Mouse (Mus musculus) midbrain, embryonic 12.5 days (tissue): ENCODE data around the gene Prkch. TPM values are rescaled to one million over a fixed set of nuclear protein-coding genes. Genes with fewer than 3 reads are reported as not detected.
"Not testable (repeated sequence)": the region's sequence is repeated elsewhere in the genome, so short reads cannot be mapped to it uniquely, and the experiment has no call there.

Source experiments
- ATAC-seq: fragments of 200-750 bp; cut with Nextera tagmentation; 2 replicates; pipeline ENCODE4 v1.8.0; 2017; ENCODE audit warnings: low read depth, moderate TSS enrichment, moderate library complexity; ENCODE audit not compliant: low FRiP score
- H3K27ac ChIP-seq: fragments of 300-500 bp; sonication (generic); replicated peaks from 2 replicates; pipeline ENCODE4 v1.5.1; 2016; ENCODE audit warnings: mild to moderate bottlenecking
- H3K27me3 ChIP-seq: fragments of 300-500 bp; sonication (generic); 2 replicates; pipeline ENCODE4 v1.6.1; 2016; ENCODE audit warnings: mild to moderate bottlenecking
- H3K36me3 ChIP-seq: fragments of 300-500 bp; sonication (generic); 2 replicates; pipeline ENCODE4 v1.6.1; 2016
- H3K4me1 ChIP-seq: fragments of 300-500 bp; sonication (generic); 2 replicates; pipeline ENCODE4 v1.6.1; 2016
- H3K4me2 ChIP-seq: fragments of 300-500 bp; sonication (generic); replicated peaks from 2 replicates; pipeline ENCODE4 v1.6.1; 2016; ENCODE audit warnings: mild to moderate bottlenecking, moderate library complexity
- H3K4me3 ChIP-seq: fragments of 300-500 bp; sonication (generic); 2 replicates; pipeline ENCODE4 v1.5.1; 2016; ENCODE audit warnings: mild to moderate bottlenecking
- H3K9ac ChIP-seq: fragments of 300-500 bp; sonication (generic); replicated peaks from 2 replicates; pipeline ENCODE4 v1.6.1; 2016; ENCODE audit warnings: mild to moderate bottlenecking, moderate library complexity
- H3K9me3 ChIP-seq: fragments of 300-500 bp; sonication (generic); 2 replicates; pipeline ENCODE4 v1.6.1; 2016; ENCODE audit warnings: mild to moderate bottlenecking
- WGBS: fragments of 180-500 bp; shearing (Covaris S2); methylation state at CpG from one replicate; pipeline ENCODE4 v1.1.7; 2016; 5-methylcytosine and 5-hydroxymethylcytosine counted together
- polyA plus RNA-seq: library from polyadenylated mRNA; unstranded; fragments of >200 nt; fragmentation: Nextera tagmentation; extraction: Ambion mirVana; gene quantifications from 2 replicates; pipeline ENCODE4 v1.2.1, GENCODE M21; 2016

Prkch gene
- polyA plus RNA-seq, 1 experiment from 2014 or later = 7.0 TPM

GRCm38 (mm10) chr12:73554155-73554554 lies 30.4 kb upstream of the Prkch start:
- Histone ChIP-seq H3K4me3 (no peak overlapping the region), H3K27ac (no peak overlapping the region), H3K9me3 (no peaks in the 10 kb centered on the region), H3K4me2 (no peak overlapping the region), H3K36me3 (no peaks in the 10 kb centered on the region), H3K27me3 (peaks cover 21% of the 10 kb centered on the region), H3K4me1 (no peaks in the 10 kb centered on the region), H3K9ac (no peak overlapping the region)
- WGBS = 3% methylated on average over 5 of the region's 5 CpGs
- peak; percentile 77 for ATAC-seq

DNA sequence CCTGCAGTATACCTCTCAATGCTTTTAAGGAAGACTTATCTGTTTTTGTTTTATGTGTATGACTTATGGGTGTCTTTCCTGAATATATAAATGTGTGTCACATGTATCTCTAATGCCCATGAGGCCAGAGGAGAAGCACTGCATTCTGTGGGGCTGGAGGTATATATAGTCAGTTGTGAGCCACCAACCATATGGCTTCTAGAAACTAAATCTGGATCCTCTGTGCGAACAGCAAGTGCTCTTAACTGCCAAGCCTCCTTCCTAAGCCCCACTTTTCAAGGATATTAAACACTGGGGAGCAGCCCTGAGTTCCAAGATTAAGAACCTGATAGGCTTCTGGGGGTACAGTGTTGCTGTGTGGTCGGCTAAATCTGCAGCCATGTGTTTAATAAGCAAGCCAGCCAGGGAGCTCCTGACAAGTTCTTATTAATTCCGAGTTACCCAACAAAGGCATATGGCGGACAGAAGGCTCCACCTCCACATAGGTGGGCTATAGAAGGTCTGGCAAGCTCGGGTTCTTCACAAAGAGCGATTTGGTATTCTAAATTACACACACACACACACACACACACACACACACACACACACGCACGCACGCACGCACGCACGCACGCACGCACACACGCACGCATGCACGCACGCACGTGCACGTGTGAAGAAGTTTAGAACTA lies 25.9 kb upstream of the Prkch start:
- no peaks in the 10 kb centered on the region for H3K4me1 ChIP-seq
- H3K27ac ChIP-seq = no peak overlapping the region
- H3K9me3 ChIP-seq = no peaks in the 10 kb centered on the region
- no peak overlapping the region for H3K4me2 ChIP-seq
- no peaks in the 10 kb centered on the region for H3K27me3 ChIP-seq
- 88% methylated on average over 20 of the region's 20 CpGs for WGBS
- no peak for ATAC-seq
- H3K36me3 ChIP-seq = no peaks in the 10 kb centered on the region
- no peak overlapping the region for H3K4me3 ChIP-seq
- no peak overlapping the region for H3K9ac ChIP-seq

GRCm38 (mm10) chr12:73560091-73560490 lies 24.5 kb upstream of the Prkch start:
- H3K27ac ChIP-seq = no peak overlapping the region
- no peaks in the 10 kb centered on the region for H3K36me3 ChIP-seq
- 49% methylated on average over 7 of the region's 7 CpGs for WGBS
- H3K9me3 ChIP-seq = no peaks in the 10 kb centered on the region
- ATAC-seq = no peak
- no peaks in the 10 kb centered on the region for H3K27me3 ChIP-seq
- H3K4me2 ChIP-seq = no peak overlapping the region
- H3K9ac ChIP-seq = no peak overlapping the region
- 0 out of 2 replicates have a peak, but pooled peaks cover 3% of the 10 kb centered on the region for H3K4me1 ChIP-seq
- H3K4me3 ChIP-seq = no peak overlapping the region

DNA sequence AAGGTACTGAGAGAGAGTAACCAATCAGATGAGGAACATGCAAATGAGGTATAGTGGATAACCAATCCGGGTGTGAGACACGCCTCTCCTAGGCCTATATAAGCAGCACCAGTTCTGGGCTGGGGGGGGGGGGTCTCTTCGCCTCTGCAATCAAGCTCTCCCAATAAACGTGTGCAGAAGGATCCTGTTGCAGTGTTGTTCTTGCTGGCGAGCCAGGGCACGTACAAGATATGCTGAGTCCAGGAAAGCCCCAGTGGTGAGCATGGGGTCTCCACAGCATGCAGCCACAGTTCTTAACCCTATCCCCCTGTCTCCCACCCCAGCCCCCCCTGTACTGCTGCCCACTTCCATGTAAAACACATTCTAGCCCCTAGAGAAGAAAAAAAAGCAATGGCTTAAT lies 21.5 kb upstream of the Prkch start:
- H3K36me3 ChIP-seq, H3K9ac ChIP-seq, H3K4me1 ChIP-seq, H3K9me3 ChIP-seq, H3K27me3 ChIP-seq, ATAC-seq, H3K27ac ChIP-seq, H3K4me2 ChIP-seq, H3K4me3 ChIP-seq: not testable (repeated sequence)
- WGBS = 88% methylated on average over 6 of the region's 6 CpGs

DNA sequence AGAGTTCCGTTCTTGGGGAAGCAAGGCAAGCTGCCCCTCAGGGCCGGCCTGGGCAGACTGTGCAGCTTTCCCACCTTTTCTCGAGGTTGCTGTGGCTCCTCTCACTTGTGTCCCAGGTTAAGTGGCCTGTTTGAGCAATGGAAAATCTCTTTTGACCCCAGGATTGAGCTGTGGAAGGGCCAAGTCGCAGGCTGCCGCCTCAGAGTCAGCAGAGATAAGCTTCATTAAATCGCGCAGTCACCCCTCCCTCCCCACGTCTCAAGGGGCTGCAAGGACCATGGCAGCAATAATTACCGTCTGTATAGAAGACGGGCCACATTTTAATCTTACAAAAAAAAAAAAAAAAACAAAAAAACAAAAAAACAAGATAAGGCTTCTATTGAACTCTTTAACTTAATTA lies 20.4 kb upstream of the Prkch start:
- 13% methylated on average over 10 of the region's 10 CpGs for WGBS
- 0 out of 2 replicates have a peak overlapping the region, but pooled peaks have one; percentile 13 for H3K4me2 ChIP-seq
- no peak overlapping the region for H3K9ac ChIP-seq
- H3K4me1 ChIP-seq = peaks cover 8% of the 10 kb centered on the region; the same call in 1 of the 2 replicates
- H3K4me3 ChIP-seq = no peak overlapping the region
- peaks cover 9% of the 10 kb centered on the region; the same call in 1 of the 2 replicates for H3K27me3 ChIP-seq
- no peaks in the 10 kb centered on the region for H3K9me3 ChIP-seq
- H3K27ac ChIP-seq = no peak overlapping the region
- peak; percentile 56; the same call in 1 of the 2 replicates for ATAC-seq
- H3K36me3 ChIP-seq = no peaks in the 10 kb centered on the region

- Histone ChIP-seq H3K36me3 (no peaks in the 10 kb centered on the region), H3K27me3 (peaks cover 9% of the 10 kb centered on the region; the same call in 1 of the 2 replicates), H3K9me3 (no peaks in the 10 kb centered on the region), H3K4me2 (peak overlapping the region; percentile 54), H3K9ac (peak overlapping the region; percentile 37; the same call in 1 of the 2 replicates), H3K27ac (no peak overlapping the region), H3K4me1 (peaks cover 8% of the 10 kb centered on the region; the same call in 1 of the 2 replicates), H3K4me3 (peak overlapping the region; percentile 32)
- 23% methylated on average over 21 of the region's 21 CpGs for WGBS
- 0 out of 2 replicates have a peak, but pooled peaks have one; percentile 41 for ATAC-seq
Observed at GRCm38 (mm10) chr12:73564795-73565619, 19.6 kb upstream of the Prkch start.

- Histone ChIP-seq H3K27me3 (peaks cover 9% of the 10 kb centered on the region; the same call in 1 of the 2 replicates), H3K27ac (no peak overlapping the region), H3K9me3 (no peaks in the 10 kb centered on the region), H3K4me3 (peak overlapping the region; percentile 32; the same call in 1 of the 2 replicates), H3K9ac (peak overlapping the region; percentile 37; the same call in 1 of the 2 replicates), H3K4me2 (peak overlapping the region; percentile 54), H3K4me1 (peaks cover 8% of the 10 kb centered on the region; the same call in 1 of the 2 replicates), H3K36me3 (no peaks in the 10 kb centered on the region)
- WGBS = 60% methylated on average over 11 of the region's 11 CpGs
- no peak for ATAC-seq
Observed at GRCm38 (mm10) chr12:73565620-73565969, 19.0 kb upstream of the Prkch start.

DNA sequence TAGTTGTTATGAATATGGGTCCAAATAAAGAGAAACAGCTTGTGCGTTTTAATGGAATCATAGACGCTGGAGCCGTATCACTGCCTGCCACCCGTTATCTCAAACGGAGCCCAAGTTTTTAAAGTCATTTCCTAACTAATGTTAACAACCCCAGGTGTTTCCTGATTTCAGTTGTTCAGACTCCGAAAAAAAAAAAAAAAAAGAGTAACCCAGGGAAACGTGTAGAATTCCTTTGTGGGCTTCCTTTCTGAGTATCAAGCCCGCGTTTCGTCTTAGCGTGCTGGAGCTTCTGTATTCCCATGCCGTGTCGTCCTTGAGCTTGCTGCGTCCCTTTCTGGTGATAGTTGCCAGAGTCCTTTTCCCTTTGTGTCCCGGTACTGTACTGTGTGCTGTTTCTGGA lies 10.0 kb upstream of the Prkch start:
- ATAC-seq = no peak
- Histone ChIP-seq H3K27ac (no peak overlapping the region), H3K4me1 (no peaks in the 10 kb centered on the region), H3K4me3 (no peak overlapping the region), H3K9ac (no peak overlapping the region), H3K27me3 (peaks cover 5% of the 10 kb centered on the region), H3K9me3 (no peaks in the 10 kb centered on the region), H3K4me2 (no peak overlapping the region), H3K36me3 (no peaks in the 10 kb centered on the region)
- 78% methylated on average over 15 of the region's 15 CpGs for WGBS

- 81% methylated on average over 6 of the region's 6 CpGs for WGBS
- no peaks in the 10 kb centered on the region for H3K9me3 ChIP-seq
- H3K36me3 ChIP-seq = no peaks in the 10 kb centered on the region
- no peak overlapping the region for H3K9ac ChIP-seq
- no peak overlapping the region for H3K4me2 ChIP-seq
- H3K27ac ChIP-seq = no peak overlapping the region
- H3K4me1 ChIP-seq = no peaks in the 10 kb centered on the region
- no peak for ATAC-seq
- peaks cover 19% of the 10 kb centered on the region for H3K27me3 ChIP-seq
- no peak overlapping the region for H3K4me3 ChIP-seq
Observed at GRCm38 (mm10) chr12:73578141-73578540, 6.5 kb upstream of the Prkch start.

- Histone ChIP-seq H3K9ac (no peak overlapping the region), H3K4me3 (no peak overlapping the region), H3K36me3 (no peaks in the 10 kb centered on the region), H3K4me2 (no peak overlapping the region), H3K27ac (no peak overlapping the region), H3K27me3 (peaks cover 45% of the 10 kb centered on the region), H3K4me1 (peaks cover 10% of the 10 kb centered on the region), H3K9me3 (no peaks in the 10 kb centered on the region)
- ATAC-seq = no peak
- 81% methylated on average over 7 of the region's 7 CpGs for WGBS
Observed at GRCm38 (mm10) chr12:73580811-73581210, 3.8 kb upstream of the Prkch start.

DNA sequence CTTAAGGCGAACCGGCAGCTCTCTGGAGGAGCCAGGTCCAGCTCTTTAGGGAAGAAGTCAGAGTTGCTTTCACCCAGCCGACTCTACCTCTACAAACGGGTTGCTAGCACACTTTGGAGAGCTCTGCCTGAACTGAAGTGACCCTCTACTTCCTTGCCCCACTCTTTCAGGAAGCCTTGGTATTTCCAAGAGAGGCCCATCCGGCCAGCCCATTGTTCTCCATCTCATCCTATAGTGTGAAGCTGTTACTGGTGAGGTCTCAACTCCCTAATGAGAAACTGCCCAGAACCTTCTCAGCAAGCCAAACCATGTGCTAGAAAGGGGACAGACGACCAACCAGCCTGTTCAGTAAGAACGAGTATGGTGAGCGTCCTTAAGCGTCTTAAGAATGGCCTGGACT lies 1.3 kb upstream of the Prkch start:
- H3K27me3 ChIP-seq = peaks cover 53% of the 10 kb centered on the region
- no peak overlapping the region for H3K4me2 ChIP-seq
- H3K36me3 ChIP-seq = no peaks in the 10 kb centered on the region
- H3K4me3 ChIP-seq = no peak overlapping the region
- peaks cover 15% of the 10 kb centered on the region for H3K4me1 ChIP-seq
- no peak overlapping the region for H3K27ac ChIP-seq
- no peaks in the 10 kb centered on the region for H3K9me3 ChIP-seq
- H3K9ac ChIP-seq = no peak overlapping the region
- WGBS = 74% methylated on average over 9 of the region's 9 CpGs
- no peak for ATAC-seq
